Mouse (Mus musculus) liver, embryonic 14.5 days (tissue): ENCODE data around the gene Poc1a. TPM values are rescaled to one million over a fixed set of nuclear protein-coding genes. Genes with fewer than 3 reads are reported as not detected.
A peak's percentile ranks its signal among the peaks of the same experiment; 100 is the strongest.

Source experiments
- ATAC-seq: fragments of 200-750 bp; cut with Nextera tagmentation; 2 replicates; pipeline ENCODE4 v1.8.0; 2017; ENCODE audit warnings: moderate number of reproducible peaks, mild to moderate bottlenecking, moderate library complexity; ENCODE audit not compliant: insufficient read depth
- DNase-seq, 3 experiments: peaks; one replicate each; pipeline ENCODE4 v3.0.0-alpha.2; 2012 to 2013; ENCODE audit warnings: low read depth in 3 of 3, low spot score in 3 of 3
- H3K27ac ChIP-seq: fragments of 300-500 bp; sonication (generic); 2 replicates; pipeline ENCODE4 v1.5.1; 2014; ENCODE audit warnings: moderate library complexity, mild to moderate bottlenecking, control low read depth, inconsistent platforms
- H3K27me3 ChIP-seq: fragments of 300-500 bp; sonication (generic); 2 replicates; pipeline ENCODE4 v1.6.1; 2014; ENCODE audit warnings: mild to moderate bottlenecking, low read length, moderate library complexity; ENCODE audit not compliant: control insufficient read depth, insufficient read depth
- H3K36me3 ChIP-seq: fragments of 300-500 bp; sonication (generic); replicated peaks from 2 replicates; pipeline ENCODE4 v1.6.1; 2014; ENCODE audit warnings: low read depth; ENCODE audit not compliant: control insufficient read depth, insufficient read depth
- H3K4me1 ChIP-seq, 2 experiments: fragments of 200-500 bp in 1 of 2; fragments of 300-500 bp in 1 of 2; sonication (generic) in 1 of 2; replicated peaks; 2 replicates each; pipeline ENCODE4 v1.6.1; 2012 to 2014; ENCODE audit warnings: antibody characterized with exemption in 1 of 2, inconsistent platforms in 1 of 2, low read length in 1 of 2; ENCODE audit not compliant: control insufficient read depth in 2 of 2, insufficient read depth in 2 of 2
- H3K4me2 ChIP-seq: fragments of 300-500 bp; sonication (generic); 2 replicates; pipeline ENCODE4 v1.6.1; 2014; ENCODE audit warnings: low read depth, mild to moderate bottlenecking, control low read depth, moderate library complexity
- H3K4me3 ChIP-seq, 2 experiments: fragments of 200-500 bp in 1 of 2; fragments of 300-500 bp in 1 of 2; sonication (generic) in 1 of 2; 2 replicates each; pipeline ENCODE4 v1.5.1; 2012 to 2014; ENCODE audit warnings: low read depth in 2 of 2, low read length in 2 of 2, mild to moderate bottlenecking in 2 of 2, control low read depth in 1 of 2, inconsistent platforms in 1 of 2, moderate library complexity in 1 of 2; ENCODE audit not compliant: insufficient read depth in 1 of 2
- H3K9ac ChIP-seq: fragments of 300-500 bp; sonication (generic); replicated peaks from 2 replicates; pipeline ENCODE4 v1.6.1; 2014; ENCODE audit warnings: mild to moderate bottlenecking, control low read depth, moderate library complexity
- H3K9me3 ChIP-seq: fragments of 300-500 bp; sonication (generic); 2 replicates; pipeline ENCODE4 v1.6.1; 2016; ENCODE audit warnings: low read length, mixed read lengths; ENCODE audit not compliant: control insufficient read depth
- CTCF ChIP-seq: IDR thresholded peaks from 2 replicates; pipeline ENCODE4 v1.5.1; 2016; ENCODE audit warnings: antibody characterized with exemption, low read depth, control low read depth
- EP300 ChIP-seq: IDR thresholded peaks from 2 replicates; pipeline ENCODE4 v1.6.1; 2016; ENCODE audit warnings: antibody characterized with exemption, low read depth
- WGBS: fragments of 180-500 bp; shearing (Covaris S2); extraction: QIAGEN DNeasy Blood & Tissue Kit; methylation state at CpG from one replicate; pipeline ENCODE4 v1.1.7; 2014; ENCODE audit not compliant: insufficient replicate concordance; 5-methylcytosine and 5-hydroxymethylcytosine counted together
- polyA plus RNA-seq, 2 experiments: library from polyadenylated mRNA; depleted of rRNA in 1 of 2; stranded (reverse) in 1 of 2; unstranded in 1 of 2; fragments of >200 nt; fragmentation: Nextera tagmentation in 1 of 2; extraction: Ambion mirVana in 1 of 2; gene quantifications; 2 replicates each; pipeline versions ENCODE4 v1.2.1 to v1.2.3; 2012 to 2014

Poc1a gene
- polyA plus RNA-seq, 2 experiments, result 17.8 to 21.4 TPM

DNA sequence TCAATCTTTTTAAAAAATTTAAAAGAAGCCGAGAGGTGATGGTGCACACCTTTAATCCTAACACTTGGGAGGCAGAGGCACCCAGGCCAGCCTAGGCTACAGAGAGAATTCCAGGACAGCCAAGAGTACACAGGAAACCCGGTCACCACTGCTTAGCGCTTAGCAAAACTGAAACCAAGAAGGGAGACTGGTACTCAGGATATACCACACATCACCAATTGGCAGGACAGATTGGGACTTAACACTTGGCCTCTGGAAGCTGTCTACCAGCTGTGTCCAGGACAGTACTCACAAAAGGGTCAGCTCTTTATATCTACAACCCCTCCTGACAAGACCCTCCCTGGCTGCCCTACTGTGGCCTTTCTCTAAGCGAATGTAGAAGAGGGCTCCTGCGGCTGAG is 86.1 kb downstream of the Poc1a start:
- DNase-seq, result no peak

DNA sequence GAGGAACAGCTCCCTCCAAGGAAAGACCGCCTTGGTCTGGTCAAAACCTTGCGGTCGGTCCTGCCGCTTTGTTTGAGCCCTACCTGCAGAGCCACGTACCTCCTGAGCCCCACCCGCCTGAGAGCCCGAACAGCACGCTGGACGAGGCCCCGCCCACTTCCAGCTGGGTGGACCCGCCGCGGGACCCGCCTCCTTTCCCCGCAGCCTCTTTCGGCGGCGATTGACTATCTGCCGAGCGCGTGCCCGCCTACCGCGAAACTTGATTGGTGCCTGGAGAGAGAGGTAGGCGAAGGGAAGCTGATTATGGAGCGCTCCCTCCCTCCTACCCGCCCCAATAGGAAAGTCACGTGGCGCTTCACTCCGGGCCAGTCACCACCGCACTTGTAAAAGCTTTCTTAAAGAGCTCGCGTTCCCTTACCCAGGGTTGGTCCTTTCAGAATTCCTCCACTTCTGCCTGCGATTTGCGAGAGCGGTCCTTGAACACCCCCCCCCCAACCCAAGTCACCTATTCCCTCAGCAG is 86.8 kb downstream of the Poc1a start:
- TF ChIP-seq CTCF, result no peak
- TF ChIP-seq EP300, result no peak
- Histone ChIP-seq H3K4me3 (peak overlapping the region; percentile 72 to 86), H3K27me3 (peaks cover 9% of the 10 kb centered on the region; the same call in 1 of the 2 replicates), H3K9ac (peak overlapping the region; percentile 70), H3K4me1 (peaks cover 12 to 19% of the 10 kb centered on the region in 2 experiments), H3K4me2 (peak overlapping the region; percentile 100), H3K36me3 (no peaks in the 10 kb centered on the region), H3K27ac (peak overlapping the region; percentile 81), H3K9me3 (no peaks in the 10 kb centered on the region)
- DNase-seq (peak; percentile 94 to 96 (median 94)), ATAC-seq (peak; percentile 92)
- WGBS, result 0% methylated on average over 34 of the region's 36 CpGs

More for the DNA sequence above, 86.1 kb downstream of the Poc1a start:
- Histone ChIP-seq H3K9me3 (no peaks in the 10 kb centered on the region), H3K4me1 (peaks cover 12 to 15% of the 10 kb centered on the region in 2 experiments), H3K4me3 (peak overlapping the region; percentile 72 to 86), H3K27me3 (peaks cover 9% of the 10 kb centered on the region; the same call in 1 of the 2 replicates), H3K4me2 (peak overlapping the region; percentile 100), H3K27ac (no peak overlapping the region), H3K36me3 (no peaks in the 10 kb centered on the region), H3K9ac (peak overlapping the region; percentile 45)
- ATAC-seq, result no peak
- TF ChIP-seq EP300 (no peak), CTCF (no peak)
- WGBS, result 20% methylated on average over 5 of the region's 5 CpGs

DNA sequence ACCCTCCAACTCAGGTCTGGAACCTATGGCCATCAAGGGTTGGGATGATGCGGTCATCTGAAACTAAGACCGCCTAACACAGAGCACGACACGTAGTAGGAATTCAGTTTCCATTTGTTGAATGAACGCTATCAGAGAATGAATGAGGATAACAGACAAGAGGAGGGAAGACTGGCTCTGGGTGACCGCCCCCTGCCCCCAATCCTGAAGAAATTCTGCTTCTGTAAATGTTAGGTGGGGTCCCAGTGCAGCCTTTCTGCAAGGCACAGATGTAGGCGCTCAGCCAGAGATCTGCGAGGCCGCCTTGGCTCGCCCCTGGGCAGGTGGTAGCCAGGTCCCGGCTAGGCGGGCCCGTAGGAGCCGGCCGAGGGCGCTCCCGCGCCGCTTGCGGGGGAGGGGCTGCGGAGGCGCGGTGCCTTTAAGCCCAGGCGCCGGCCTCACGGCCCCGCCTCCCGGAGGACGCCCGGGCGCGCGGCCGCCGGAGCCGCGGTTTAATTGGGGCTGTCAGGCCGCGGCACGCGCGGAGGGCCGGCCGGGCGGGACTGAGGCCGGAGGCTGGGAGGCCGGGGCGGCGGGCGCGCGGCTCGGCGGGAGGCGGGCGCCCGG is 87.4 kb downstream of the Poc1a start, which contains the start of gene Dusp7:
TSS of gene Dusp7 (plus strand) at position 521 of the 606 bp plus-strand sequence.
- Histone ChIP-seq H3K9me3 (no peaks in the 10 kb centered on the region), H3K27ac (peak within 1 kb of the TSS; percentile 81), H3K4me2 (peak within 1 kb of the TSS; percentile 100), H3K4me3 (peak within 1 kb of the TSS; percentile 72 to 86), H3K9ac (peak within 1 kb of the TSS; percentile 70), H3K36me3 (no peaks in the 10 kb centered on the region), H3K27me3 (peaks cover 9% of the 10 kb centered on the region; the same call in 1 of the 2 replicates), H3K4me1 (peaks cover 12 to 19% of the 10 kb centered on the region in 2 experiments)
- DNase-seq (peak; percentile 57 to 64 (median 59)), ATAC-seq (peak; percentile 69)
- under 1% methylated on average over 54 of the region's 57 CpGs for WGBS
- no peak for TF ChIP-seq CTCF
- TF ChIP-seq EP300, result no peak

DNA sequence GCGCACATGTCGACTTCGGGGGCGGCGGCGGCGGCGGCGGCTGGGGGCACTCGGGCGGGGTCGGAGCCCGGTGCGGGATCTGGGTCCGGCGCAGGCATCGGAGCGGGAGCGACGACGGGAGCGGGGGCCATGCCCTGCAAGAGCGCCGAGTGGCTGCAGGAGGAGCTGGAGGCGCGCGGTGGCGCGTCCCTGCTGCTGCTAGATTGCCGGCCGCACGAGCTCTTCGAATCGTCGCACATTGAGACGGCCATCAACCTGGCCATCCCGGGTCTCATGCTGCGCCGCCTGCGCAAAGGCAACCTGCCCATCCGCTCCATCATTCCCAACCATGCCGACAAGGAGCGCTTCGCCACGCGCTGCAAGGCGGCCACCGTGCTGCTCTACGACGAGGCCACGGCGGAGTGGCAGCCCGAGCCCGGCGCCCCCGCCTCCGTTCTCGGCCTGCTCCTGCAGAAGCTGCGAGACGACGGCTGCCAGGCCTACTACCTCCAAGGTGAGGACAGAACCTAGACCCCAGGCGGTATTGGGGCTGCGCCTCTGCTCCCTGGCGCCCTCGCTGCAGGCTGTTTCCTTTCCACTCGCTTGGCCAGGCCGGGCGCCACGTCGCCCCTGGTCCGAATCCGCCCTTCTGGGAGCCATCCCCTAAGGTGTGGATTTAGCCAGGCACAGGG is 88.1 kb downstream of the Poc1a start:
- Histone ChIP-seq H3K4me1 (peaks cover 12 to 19% of the 10 kb centered on the region in 2 experiments), H3K27me3 (peaks cover 9% of the 10 kb centered on the region; the same call in 1 of the 2 replicates), H3K36me3 (peaks cover 3% of the 10 kb centered on the region; the same call in 1 of the 2 replicates), H3K9me3 (no peaks in the 10 kb centered on the region), H3K4me2 (peak overlapping the region; percentile 100), H3K4me3 (peak overlapping the region; percentile 61 to 86), H3K27ac (no peak overlapping the region), H3K9ac (peak overlapping the region; percentile 70)
- peak in 2 of 3 experiments; percentile 9 to 46 for DNase-seq
- peak; percentile 26 for ATAC-seq
- under 1% methylated on average over 69 of the region's 72 CpGs for WGBS
- TF ChIP-seq EP300 (no peak), CTCF (peak; percentile 57)
